Mouse (Mus musculus): Measurements from ENCODE around the gene Mrnip.

DNA sequence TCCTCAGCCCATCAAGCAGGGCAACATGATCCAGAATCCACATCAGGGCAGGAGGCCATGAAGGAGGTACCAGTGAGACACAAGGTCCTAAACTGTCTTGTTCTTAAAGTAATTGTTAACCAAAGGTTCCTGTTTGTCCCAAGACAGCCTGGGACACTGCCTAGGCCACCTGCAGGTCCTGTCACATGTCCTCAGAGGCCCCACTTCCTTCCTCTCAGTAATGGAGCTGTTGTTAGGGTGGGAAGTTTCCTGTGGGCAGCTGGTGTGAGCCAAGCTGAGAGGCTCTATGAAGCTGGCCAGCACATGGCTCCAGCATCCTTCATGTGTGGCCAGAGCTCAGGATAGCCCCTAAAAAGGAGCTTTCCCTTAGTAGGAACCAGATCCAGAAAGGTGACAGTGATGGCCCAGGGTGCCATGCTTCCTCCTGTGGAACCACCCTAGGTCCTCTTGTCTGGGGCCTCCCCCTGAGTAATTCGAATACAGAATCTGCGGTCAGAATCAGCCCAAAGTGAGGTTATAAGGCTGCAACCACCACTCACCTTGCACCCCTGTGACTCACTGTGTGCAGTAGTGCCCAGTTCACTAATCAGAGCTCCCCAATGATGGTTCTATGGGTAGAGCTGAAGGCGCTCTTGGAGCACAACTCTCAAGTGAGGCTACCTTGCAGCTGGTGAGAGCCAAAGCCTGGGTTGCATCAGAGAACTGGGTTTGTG lies 11.8 kb upstream of the Mrnip start:
- TF ChIP-seq CTCF (IDR thresholded peaks at IDR 0.05; ENCODE audit: low read depth): no peak
- no peak for TF ChIP-seq EP300 (IDR thresholded peaks at IDR 0.05; ENCODE audit: low read depth)

All from liver, embryonic 14.5 days (tissue).